Mouse (Mus musculus) liver, embryonic 14.5 days (tissue): Measurements from ENCODE around the gene Hist2h2aa1.

Source experiments
- CTCF ChIP-seq: IDR thresholded peaks from 2 replicates; pipeline ENCODE4 v1.5.1; 2016; ENCODE audit warnings: antibody characterized with exemption, low read depth, control low read depth
- EP300 ChIP-seq: IDR thresholded peaks from 2 replicates; pipeline ENCODE4 v1.6.1; 2016; ENCODE audit warnings: antibody characterized with exemption, low read depth

GRCm38 (mm10) chr3:96289201-96289600 lies 43.9 kb downstream of the Hist2h2aa1 start:
- TF ChIP-seq CTCF = no peak
- no peak for TF ChIP-seq EP300
